ENCODE assay signal across 16 mouse cellular contexts in genomic region chr11:90094052-90094451, GRCm38 (mm10).
DNase-seq lines count a peak whose midpoint lies in the region; ATAC-seq and TF ChIP-seq lines count a peak whose summit lies in the region.
"Had no signal": no experiment of that assay in that cellular context is flagged by ENCODE, and none has a peak within 500 bp of the region (broad histone marks: within the 10 kb centered on the region; RNA-seq: fewer than 3 reads in every experiment).

No protein-coding gene starts in this region.

- TF ChIP-seq RAD21 in CH12.LX (IDR thresholded peaks at IDR 0.05; ENCODE audit: low read depth, low read length) = no peak

- no peak overlapping the region for H3K4me3 ChIP-seq in liver, postnatal 0 days (ENCODE audit: low read depth, low read length)
- no peak overlapping the region for H3K4me3 ChIP-seq in CH12.LX (replicated peaks in 1 of 3; ENCODE audit: low read depth in 2 of 3, low read length in 2 of 3, poor library complexity in 1 of 3)
- no peak overlapping the region for H3K4me3 ChIP-seq in hindbrain, postnatal 0 days (ENCODE audit: low read length)
- H3K4me3 ChIP-seq: left cerebral cortex, adult 2 months; liver, embryonic 13.5 days; megakaryocyte, embryonic 14.5 days; neural tube, embryonic 12.5 days had no signal

- in situ Hi-C loops in CH12.LX (cut with MboI; ENCODE audit: low pct_ligation_motif_present, low pct_unique_long_range_greater_than_20kb, low sequenced_read_pairs) = no loop called here

- 29% methylated on average over 7 of the region's 7 CpGs for WGBS in liver, postnatal 0 days (ENCODE audit: insufficient replicate concordance)
- 85% methylated on average over 7 of the region's 7 CpGs for WGBS in hindbrain, postnatal 0 days

- TF ChIP-seq CTCF in liver, postnatal 0 days (IDR thresholded peaks at IDR 0.05; ENCODE audit: low read depth) = no peak
- TF ChIP-seq CTCF in CH12.LX (conservative IDR thresholded peaks at IDR 0.05 in 1 of 2, IDR thresholded peaks at IDR 0.05 in 1 of 2; ENCODE audit: low read depth in 2 of 2, low read length in 2 of 2) = no peak
- TF ChIP-seq CTCF in hindbrain, postnatal 0 days (IDR thresholded peaks at IDR 0.05; ENCODE audit: low read depth) = no peak

- H3K9me3 ChIP-seq in liver, postnatal 0 days (ENCODE audit: low read length) = no peaks in the 10 kb centered on the region
- H3K9me3 ChIP-seq in CH12.LX (replicated peaks; ENCODE audit: low read length) = no peaks in the 10 kb centered on the region
- H3K9me3 ChIP-seq in hindbrain, postnatal 0 days (ENCODE audit: low read length) = no peaks in the 10 kb centered on the region
- H3K9me3 ChIP-seq: liver, embryonic 13.5 days; megakaryocyte, embryonic 14.5 days; neural tube, embryonic 12.5 days had no signal

- H3K27me3 ChIP-seq in liver, postnatal 0 days (ENCODE audit: insufficient read depth, low read length) = no peaks in the 10 kb centered on the region
- H3K27me3 ChIP-seq in CH12.LX (replicated peaks) = no peaks in the 10 kb centered on the region
- no peaks in the 10 kb centered on the region for H3K27me3 ChIP-seq in hindbrain, postnatal 0 days (ENCODE audit: insufficient read depth, low read length)
- H3K27me3 ChIP-seq: liver, embryonic 13.5 days; megakaryocyte, embryonic 14.5 days; neural tube, embryonic 12.5 days had no signal

- no peaks in the 10 kb centered on the region for H3K79me2 ChIP-seq in CH12.LX (replicated peaks; ENCODE audit: control insufficient read depth, extremely low read depth, insufficient read depth, poor library complexity, severe bottlenecking)

- no peak overlapping the region for H3K9ac ChIP-seq in liver, postnatal 0 days (replicated peaks)
- no peak overlapping the region for H3K9ac ChIP-seq in CH12.LX (ENCODE audit: insufficient read depth, low read depth)
- no peak overlapping the region for H3K9ac ChIP-seq in hindbrain, postnatal 0 days (replicated peaks; ENCODE audit: low read length)
- H3K9ac ChIP-seq: liver, embryonic 13.5 days; neural tube, embryonic 12.5 days had no signal

- no peak for ATAC-seq in liver, postnatal 0 days
- ATAC-seq in hematopoietic stem cell, adult 5-6 weeks (replicated peaks in 1 of 2; ENCODE audit: insufficient read depth in 1 of 2, low FRiP score in 2 of 2, low TSS enrichment in 1 of 2, low read depth in 1 of 2, poor library complexity in 2 of 2, severe bottlenecking in 2 of 2) = peak; percentile 81 to 87
- peak; percentile 31 for ATAC-seq in megakaryocyte, adult 5-6 weeks (ENCODE audit: poor library complexity, severe bottlenecking)
- no peak for ATAC-seq in hindbrain, postnatal 0 days

- no peak for TF ChIP-seq POLR2A in CH12.LX (IDR thresholded peaks at IDR 0.05; ENCODE audit: low read depth, low read length)

- TF ChIP-seq EP300 in liver, postnatal 0 days (IDR thresholded peaks at IDR 0.05; ENCODE audit: low read depth) = peak; percentile 85
- peak; percentile 74 for TF ChIP-seq EP300 in CH12.LX (IDR thresholded peaks at IDR 0.05; ENCODE audit: low read length)

- dilution Hi-C loops in CH12.LX (cut with MboI; ENCODE audit: extremely low pct_ligation_motif_present, extremely low pct_unique_long_range_greater_than_20kb, low sequenced_read_pairs) = no loop called here

- no peak overlapping the region for H3K4me2 ChIP-seq in liver, postnatal 0 days (ENCODE audit: low read depth, low read length)
- H3K4me2 ChIP-seq in CH12.LX (ENCODE audit: insufficient read depth, low read depth, poor library complexity, severe bottlenecking) = peak overlapping the region; percentile 84
- H3K4me2 ChIP-seq in hindbrain, postnatal 0 days (ENCODE audit: low read depth, low read length) = no peak overlapping the region
- H3K4me2 ChIP-seq: liver, embryonic 13.5 days; neural tube, embryonic 12.5 days had no signal

- H3K27ac ChIP-seq in liver, postnatal 0 days (ENCODE audit: low read depth) = no peak overlapping the region
- no peak overlapping the region for H3K27ac ChIP-seq in CH12.LX (ENCODE audit: insufficient read depth, low read depth)
- no peak overlapping the region for H3K27ac ChIP-seq in hindbrain, postnatal 0 days
- H3K27ac ChIP-seq: left cerebral cortex, adult 2 months; liver, embryonic 13.5 days; neural tube, embryonic 12.5 days had no signal

- H3K4me1 ChIP-seq in liver, postnatal 0 days (ENCODE audit: insufficient read depth) = peaks cover 4% of the 10 kb centered on the region; the same call in 1 of the 2 replicates
- peaks cover 8 to 21% of the 10 kb centered on the region in 2 experiments; a peak in 3 of 4 replicates for H3K4me1 ChIP-seq in CH12.LX (ENCODE audit: control insufficient read depth in 1 of 2, insufficient read depth in 2 of 2)
- no peaks in the 10 kb centered on the region for H3K4me1 ChIP-seq in hindbrain, postnatal 0 days (ENCODE audit: insufficient read depth, low read length)
- H3K4me1 ChIP-seq: liver, embryonic 13.5 days; megakaryocyte, embryonic 14.5 days had no signal

- no peak for DNase-seq in liver, postnatal 0 days
- DNase-seq in liver (no peak), CH12.LX (ENCODE audit: extremely low read depth) (peak; percentile 51)
- DNase-seq in spleen, postnatal 36 days (ENCODE audit: low spot score in 2 of 2) = no peak
- no peak for DNase-seq in urinary bladder, postnatal 14 days (ENCODE audit: low spot score)
- DNase-seq in hindbrain, postnatal 0 days (ENCODE audit: low spot score) = no peak
- DNase-seq: adrenal gland, postnatal 25 days; cerebellum, adult 9-10 months; liver, embryonic 13.5 days; right cerebral cortex, postnatal 25 days; thymus, postnatal 36 days had no signal

- no peaks in the 10 kb centered on the region for H3K36me3 ChIP-seq in liver, postnatal 0 days (replicated peaks; ENCODE audit: insufficient read depth, low read length)
- H3K36me3 ChIP-seq in CH12.LX (replicated peaks in 1 of 2; ENCODE audit: control insufficient read depth in 1 of 2, insufficient read depth in 1 of 2, low read length in 1 of 2) = no peaks in the 10 kb centered on the region
- H3K36me3 ChIP-seq in hindbrain, postnatal 0 days (ENCODE audit: insufficient read depth, low read length) = no peaks in the 10 kb centered on the region
- H3K36me3 ChIP-seq: liver, embryonic 13.5 days; neural tube, embryonic 12.5 days had no signal

TF ChIP-seq in CH12.LX, 34 proteins besides CTCF, POLR2A, EP300 and RAD21:
- TF ChIP-seq TCF12 (IDR thresholded peaks at IDR 0.05; ENCODE audit: low read depth, low read length) (peak; percentile 70), RCOR1 (conservative IDR thresholded peaks at IDR 0.05; ENCODE audit: low read depth, low read length) (no peak; the same call in 1 of the 2 replicates), MYC (IDR thresholded peaks at IDR 0.05; ENCODE audit: low read depth, low read length) (no peak), USF1 (IDR thresholded peaks at IDR 0.05; ENCODE audit: low read depth, low read length) (no peak), MXI1 (IDR thresholded peaks at IDR 0.05; ENCODE audit: low read depth, low read length) (0 out of 2 replicates have a peak, but pooled peaks have one; percentile 28), BHLHE40 (IDR thresholded peaks at IDR 0.05; ENCODE audit: low read depth, low read length) (peak; percentile 64), HCFC1 (IDR thresholded peaks at IDR 0.05; ENCODE audit: low read depth, low read length) (peak; percentile 14; the same call in 1 of the 2 replicates), KAT2A (IDR thresholded peaks at IDR 0.05; ENCODE audit: insufficient replicate concordance, low read length) (no peak), ETS1 (conservative IDR thresholded peaks at IDR 0.05; ENCODE audit: low read depth, low read length) (peak; percentile 50; the same call in 1 of the 2 replicates), IRF4 (IDR thresholded peaks at IDR 0.05; ENCODE audit: low read depth, low read length) (peak; percentile 73; the same call in 1 of the 2 replicates), MAZ (IDR thresholded peaks at IDR 0.05; ENCODE audit: low read depth, low read length) (no peak), ELF1 (IDR thresholded peaks at IDR 0.05; ENCODE audit: low read depth, low read length) (peak; percentile 20; the same call in 1 of the 2 replicates), JUND (conservative IDR thresholded peaks at IDR 0.05; ENCODE audit: low read depth, low read length) (no peak), ZMIZ1 (IDR thresholded peaks at IDR 0.05; ENCODE audit: low read depth, low read length) (no peak), TBP (conservative IDR thresholded peaks at IDR 0.05; ENCODE audit: low read depth, low read length) (0 out of 2 replicates have a peak, but pooled peaks have one; percentile 9), CHD1 (IDR thresholded peaks at IDR 0.05; ENCODE audit: low read depth, low read length) (no peak), MAX (IDR thresholded peaks at IDR 0.05; ENCODE audit: low read length) (no peak; the same call in 1 of the 2 replicates), ZC3H11A (IDR thresholded peaks at IDR 0.05; ENCODE audit: low read depth, low read length) (no peak), USF2 (conservative IDR thresholded peaks at IDR 0.05; ENCODE audit: low read depth, low read length) (no peak), SIN3A (IDR thresholded peaks at IDR 0.05; ENCODE audit: low read length) (peak; percentile 56; the same call in 1 of the 2 replicates), ZNF384 (IDR thresholded peaks at IDR 0.05; ENCODE audit: low read depth, low read length) (no peak), MEF2A (IDR thresholded peaks at IDR 0.05; ENCODE audit: borderline replicate concordance, low read depth, low read length) (peak; percentile 66; the same call in 1 of the 2 replicates)

Comparison
In these comparisons a context has a peak if more than half of its experiments do, and no peak if none do; other contexts are left out.
1. ATAC-seq: peak in hematopoietic stem cell, adult 5-6 weeks (2 of 2) and megakaryocyte, adult 5-6 weeks (single experiment); none in liver, postnatal 0 days (single experiment) and hindbrain, postnatal 0 days (single experiment).